Mouse (Mus musculus): ENCODE measurements around the gene Taar7f. TPM values are rescaled to one million over a fixed set of nuclear protein-coding genes. Genes with fewer than 3 reads are reported as not detected.
"Not testable (repeated sequence)": the region's sequence is repeated elsewhere in the genome, so short reads cannot be mapped to it uniquely, and the experiment has no call there.

Taar7f gene
- polyA plus RNA-seq, 1 experiment from 2014 or later = not detected

DNA sequence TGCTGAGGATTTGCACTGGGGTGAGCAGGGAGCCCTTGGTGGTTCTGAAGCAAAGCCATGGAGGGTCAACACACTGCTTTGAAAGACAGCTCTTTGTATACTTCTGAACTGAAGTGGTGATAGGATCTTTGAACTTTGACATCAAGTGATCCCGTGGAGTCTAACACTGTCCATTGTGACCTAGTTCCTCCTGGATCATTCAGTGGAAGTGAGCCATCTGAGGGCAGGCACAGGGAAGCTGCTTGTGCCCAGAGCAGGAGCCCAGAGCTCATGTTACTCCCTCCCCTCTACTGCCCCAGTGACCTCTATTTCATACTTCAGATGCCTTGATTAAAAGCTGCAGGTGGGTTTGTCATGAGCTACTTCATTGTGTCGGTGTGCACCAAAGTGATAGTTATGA lies 47.7 kb downstream of the Taar7f start:
- not testable (repeated sequence) for H3K4me1 ChIP-seq (ENCODE audit: control insufficient read depth, insufficient read depth, low read length)
- WGBS = 29% methylated on average over 2 of the region's 2 CpGs

More for the DNA sequence above, 47.7 kb downstream of the Taar7f start:
- H3K36me3 ChIP-seq (ENCODE audit: control insufficient read depth, insufficient read depth, low read length); H3K9ac ChIP-seq (replicated peaks; ENCODE audit: low read depth, low read length); H3K9me3 ChIP-seq (ENCODE audit: control insufficient read depth, low read depth, low read length); H3K4me3 ChIP-seq (ENCODE audit: low read depth, low read length); H3K27me3 ChIP-seq (ENCODE audit: control insufficient read depth, insufficient read depth, low read length); H3K4me2 ChIP-seq (replicated peaks; ENCODE audit: low read depth, low read length); ATAC-seq (ENCODE audit: insufficient number of reproducible peaks, insufficient read depth, low FRiP score, low read depth); H3K27ac ChIP-seq (ENCODE audit: low read length): not testable (repeated sequence)

Other genes with a start within 250 kb of the Taar7f start
- gene Vnn3, start 198.0 kb upstream of the Taar7f start, polyA plus RNA-seq (2014; fragmentation: Nextera tagmentation; extraction: Ambion mirVana) = 0.27 TPM in 1 of 2 replicates, not detected in the other
- 1.9 and 2.5 TPM in 2 replicates for gene Vnn1, start 154.8 kb upstream of the Taar7f start, polyA plus RNA-seq (2014; fragmentation: Nextera tagmentation; extraction: Ambion mirVana)
- gene Taar1, start 129.2 kb upstream of the Taar7f start, polyA plus RNA-seq (2014; fragmentation: Nextera tagmentation; extraction: Ambion mirVana) = not detected in 2 replicates
- gene Taar2, start 110.9 kb upstream of the Taar7f start, polyA plus RNA-seq (2014; fragmentation: Nextera tagmentation; extraction: Ambion mirVana) = not detected in 2 replicates
- not detected in 2 replicates for gene Taar3, start 100.0 kb upstream of the Taar7f start, polyA plus RNA-seq (2014; fragmentation: Nextera tagmentation; extraction: Ambion mirVana)
- not detected in 2 replicates for gene Taar4, start 89.0 kb upstream of the Taar7f start, polyA plus RNA-seq (2014; fragmentation: Nextera tagmentation; extraction: Ambion mirVana)
- not detected in 2 replicates for gene Taar5, start 78.8 kb upstream of the Taar7f start, polyA plus RNA-seq (2014; fragmentation: Nextera tagmentation; extraction: Ambion mirVana)
- not detected in 2 replicates for gene Taar6, start 63.9 kb upstream of the Taar7f start, polyA plus RNA-seq (2014; fragmentation: Nextera tagmentation; extraction: Ambion mirVana)
- gene Taar7a, start 56.0 kb upstream of the Taar7f start, polyA plus RNA-seq (2014; fragmentation: Nextera tagmentation; extraction: Ambion mirVana) = not detected in 2 replicates
- not detected in 2 replicates for gene Taar7b, start 49.6 kb upstream of the Taar7f start, polyA plus RNA-seq (2014; fragmentation: Nextera tagmentation; extraction: Ambion mirVana)
- gene Taar7d, start 22.3 kb upstream of the Taar7f start, polyA plus RNA-seq (2014; fragmentation: Nextera tagmentation; extraction: Ambion mirVana) = not detected in 2 replicates
- not detected in 2 replicates for gene Taar7e, start 11.9 kb upstream of the Taar7f start, polyA plus RNA-seq (2014; fragmentation: Nextera tagmentation; extraction: Ambion mirVana)
- gene Taar8a, start 27.0 kb downstream of the Taar7f start, polyA plus RNA-seq (2014; fragmentation: Nextera tagmentation; extraction: Ambion mirVana) = not detected in 2 replicates
- gene Taar8b, start 42.8 kb downstream of the Taar7f start, polyA plus RNA-seq (2014; fragmentation: Nextera tagmentation; extraction: Ambion mirVana) = not detected in 2 replicates
- gene Taar8c, start 52.4 kb downstream of the Taar7f start, polyA plus RNA-seq (2014; fragmentation: Nextera tagmentation; extraction: Ambion mirVana) = not detected in 2 replicates
- gene Taar9, start 60.0 kb downstream of the Taar7f start, polyA plus RNA-seq (2014; fragmentation: Nextera tagmentation; extraction: Ambion mirVana) = not detected in 2 replicates
- gene Stx7, start 99.8 kb downstream of the Taar7f start, polyA plus RNA-seq (2014; fragmentation: Nextera tagmentation; extraction: Ambion mirVana) = 93.1 and 93.2 TPM in 2 replicates
- gene Moxd1, start 174.0 kb downstream of the Taar7f start, polyA plus RNA-seq (2014; fragmentation: Nextera tagmentation; extraction: Ambion mirVana) = 11.2 and 16.1 TPM in 2 replicates